Mouse (Mus musculus): Measurements from ENCODE around the gene Haao. TPM values are rescaled to one million over a fixed set of nuclear protein-coding genes. Genes with fewer than 3 reads are reported as not detected.
A peak's percentile ranks its signal among the peaks of the same experiment; 100 is the strongest.
"Not testable (repeated sequence)": the region's sequence is repeated elsewhere in the genome, so short reads cannot be mapped to it uniquely, and the experiment has no call there.

Haao gene
- polyA plus RNA-seq, 1 experiment: not detected

DNA sequence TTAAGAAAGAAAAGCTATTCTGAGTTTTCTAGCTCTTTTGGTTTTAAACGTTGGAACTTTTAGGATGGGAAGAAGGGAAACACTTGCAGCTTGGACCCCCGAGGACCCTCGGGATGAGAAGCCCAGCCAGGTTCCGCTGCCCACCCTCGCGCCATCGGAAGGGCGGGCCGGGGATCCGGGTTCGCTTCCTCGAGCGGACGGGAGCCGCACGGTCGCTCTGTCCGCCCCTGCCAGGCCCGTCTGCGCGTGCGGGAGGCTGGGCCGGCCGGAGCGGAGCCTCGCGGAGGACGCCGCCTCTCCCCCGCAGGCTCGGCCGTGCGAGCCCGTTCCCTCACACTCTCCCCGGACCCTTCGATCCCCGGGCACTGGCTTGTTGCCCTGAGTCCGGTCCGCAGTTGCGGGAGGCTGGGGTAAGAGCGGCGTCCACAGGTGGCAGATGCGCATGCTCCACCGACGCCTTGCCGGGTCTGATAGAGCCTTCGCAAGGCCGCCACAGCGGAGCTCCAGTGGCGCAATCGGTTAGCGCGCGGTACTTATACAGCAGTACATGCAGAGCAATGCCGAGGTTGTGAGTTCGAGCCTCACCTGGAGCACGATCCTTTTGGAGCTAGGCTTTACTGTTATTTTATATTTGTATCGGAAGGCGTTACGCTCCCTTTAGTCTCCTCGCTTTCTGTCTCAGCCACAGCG is 13.8 kb upstream of the Haao start:
- H3K4me3 ChIP-seq: peak overlapping the region; percentile 58
- H3ac ChIP-seq (ENCODE audit: control insufficient read depth, insufficient read length): peak overlapping the region; percentile 37
- peak overlapping the region; percentile 97 for H3K4me2 ChIP-seq (ENCODE audit: low read depth)
- no peaks in the 10 kb centered on the region for H3K27me3 ChIP-seq (ENCODE audit: control insufficient read depth, insufficient read depth, insufficient read length)
- no peaks in the 10 kb centered on the region for H3K36me3 ChIP-seq (ENCODE audit: control insufficient read depth, insufficient read depth)
- TF ChIP-seq POLR2AphosphoS2 (IDR thresholded peaks at IDR 0.05; ENCODE audit: insufficient read length, low read depth) (no peak), CEBPB (IDR thresholded peaks at IDR 0.05; ENCODE audit: insufficient read depth, poor library complexity, severe bottlenecking) (peak; percentile 89), E2F4 (IDR thresholded peaks at IDR 0.05; ENCODE audit: insufficient read depth) (peak; percentile 51), MYOD1 (IDR thresholded peaks at IDR 0.05; ENCODE audit: control insufficient read depth in 1 of 3, insufficient read length in 2 of 3, low read depth in 2 of 3) (peak in 2 of 3 experiments; percentile 31 to 37), USF1 (IDR thresholded peaks at IDR 0.05; ENCODE audit: low read depth) (no peak), POLR2A (IDR thresholded peaks at IDR 0.05; ENCODE audit: insufficient read length, low read depth) (peak; percentile 53), SRF (IDR thresholded peaks at IDR 0.05; ENCODE audit: control insufficient read depth, insufficient read length, low read depth) (peak; percentile 67), MAX (IDR thresholded peaks at IDR 0.05; ENCODE audit: low read depth) (no peak), REST (IDR thresholded peaks at IDR 0.05; ENCODE audit: insufficient read depth, insufficient read length) (no peak), MYOG (IDR thresholded peaks at IDR 0.05; ENCODE audit: control insufficient read depth in 1 of 3, insufficient read depth in 1 of 3, insufficient read length in 2 of 3, low read depth in 2 of 3) (no peak)
- H3K79me2 ChIP-seq (ENCODE audit: control insufficient read depth, insufficient read depth): no peaks in the 10 kb centered on the region

DNA sequence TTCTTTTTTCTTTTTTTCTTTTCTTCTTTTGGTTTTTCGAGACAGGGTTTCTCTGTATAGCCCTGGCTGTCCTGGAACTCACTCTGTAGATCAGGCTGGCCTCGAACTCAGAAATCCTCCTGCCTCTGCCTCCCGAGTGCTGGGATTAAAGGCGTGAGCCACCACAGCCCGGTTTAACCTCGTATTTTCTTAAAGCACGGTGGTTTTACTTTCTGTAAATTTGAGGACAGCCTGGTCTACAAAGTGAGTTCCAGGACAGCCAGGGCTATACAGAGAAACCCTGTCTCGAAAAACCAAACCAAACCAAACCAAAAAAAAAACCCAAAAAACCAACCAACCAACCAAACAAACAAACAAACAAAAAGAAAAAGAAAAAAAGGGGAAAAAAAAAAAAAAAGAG is 13.2 kb upstream of the Haao start:
- not testable (repeated sequence) for H3K79me2 ChIP-seq (ENCODE audit: control insufficient read depth, insufficient read depth); H3K27me3 ChIP-seq (ENCODE audit: control insufficient read depth, insufficient read depth, insufficient read length); H3K36me3 ChIP-seq (ENCODE audit: control insufficient read depth, insufficient read depth)
- peak overlapping the region; percentile 37 for H3ac ChIP-seq (ENCODE audit: control insufficient read depth, insufficient read length)
- peak overlapping the region; percentile 53 for H3K4me2 ChIP-seq (ENCODE audit: low read depth)
- peak overlapping the region; percentile 58 for H3K4me3 ChIP-seq

DNA sequence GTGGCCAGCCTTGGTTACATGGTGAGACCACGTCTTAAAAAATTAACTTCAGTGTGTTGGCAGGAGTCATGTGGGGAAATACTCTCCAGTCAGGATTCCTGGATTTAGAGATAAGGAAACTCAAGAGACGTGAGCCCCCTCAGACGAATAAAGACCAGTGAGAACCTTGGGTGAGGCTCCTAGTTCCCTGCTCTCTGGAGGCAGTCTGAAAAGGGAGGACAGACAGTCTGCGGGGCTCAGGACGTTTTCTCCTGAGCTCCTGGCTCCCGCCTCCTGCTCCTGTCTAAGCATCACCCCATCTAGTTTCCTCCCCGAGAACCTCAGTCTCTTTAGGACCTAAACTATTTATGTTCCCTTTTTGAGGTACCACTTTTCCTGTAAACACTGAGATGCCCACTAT is 12.5 kb upstream of the Haao start:
- H3K4me2 ChIP-seq (ENCODE audit: low read depth): no peak overlapping the region
- no peaks in the 10 kb centered on the region for H3K36me3 ChIP-seq (ENCODE audit: control insufficient read depth, insufficient read depth)
- H3K79me2 ChIP-seq (ENCODE audit: control insufficient read depth, insufficient read depth): no peaks in the 10 kb centered on the region
- no peak overlapping the region for H3K4me3 ChIP-seq
- TF ChIP-seq TCF12 (IDR thresholded peaks at IDR 0.05; ENCODE audit: insufficient read depth, poor library complexity, severe bottlenecking): no peak
- TF ChIP-seq POLR2AphosphoS2 (IDR thresholded peaks at IDR 0.05; ENCODE audit: insufficient read length, low read depth): no peak
- TF ChIP-seq MYOD1 (IDR thresholded peaks at IDR 0.05; ENCODE audit: control insufficient read depth in 1 of 3, insufficient read length in 2 of 3, low read depth in 2 of 3): no peak
- no peak for TF ChIP-seq TCF3 (IDR thresholded peaks at IDR 0.05; ENCODE audit: insufficient read length, low read depth)
- no peak for TF ChIP-seq E2F4 (IDR thresholded peaks at IDR 0.05; ENCODE audit: insufficient read depth)
- TF ChIP-seq SRF (IDR thresholded peaks at IDR 0.05; ENCODE audit: control insufficient read depth, insufficient read length, low read depth): no peak
- H3ac ChIP-seq (ENCODE audit: control insufficient read depth, insufficient read length): no peak overlapping the region
- H3K27me3 ChIP-seq (ENCODE audit: control insufficient read depth, insufficient read depth, insufficient read length): no peaks in the 10 kb centered on the region

DNA sequence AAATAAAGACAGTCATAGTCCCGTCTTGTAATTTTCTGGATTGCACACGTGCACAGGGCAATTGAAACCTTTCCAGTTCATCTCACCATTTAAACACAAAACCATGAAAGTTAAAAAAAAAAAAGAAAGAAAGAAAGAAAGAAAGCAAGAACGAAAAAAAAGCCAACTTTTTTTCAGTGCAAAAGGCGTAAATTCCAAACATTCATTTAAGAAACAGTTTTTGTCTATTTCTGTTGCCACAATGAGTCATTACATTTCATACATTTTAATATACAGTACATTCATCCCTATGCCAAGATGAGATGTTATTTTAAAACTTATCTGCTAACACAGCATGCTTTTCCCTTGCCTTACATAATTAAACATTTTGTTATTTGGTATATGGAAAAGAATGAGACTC is 11.9 kb upstream of the Haao start:
- TF ChIP-seq E2F4 (IDR thresholded peaks at IDR 0.05; ENCODE audit: insufficient read depth): no peak
- TF ChIP-seq USF1 (IDR thresholded peaks at IDR 0.05; ENCODE audit: low read depth): no peak
- no peak for TF ChIP-seq CEBPB (IDR thresholded peaks at IDR 0.05; ENCODE audit: insufficient read depth, poor library complexity, severe bottlenecking)
- TF ChIP-seq SRF (IDR thresholded peaks at IDR 0.05; ENCODE audit: control insufficient read depth, insufficient read length, low read depth): no peak
- TF ChIP-seq TCF3 (IDR thresholded peaks at IDR 0.05; ENCODE audit: insufficient read length, low read depth): no peak
- no peak for TF ChIP-seq TCF12 (IDR thresholded peaks at IDR 0.05; ENCODE audit: insufficient read depth, poor library complexity, severe bottlenecking)
- TF ChIP-seq POLR2AphosphoS2 (IDR thresholded peaks at IDR 0.05; ENCODE audit: insufficient read length, low read depth): no peak
- no peak for TF ChIP-seq REST (IDR thresholded peaks at IDR 0.05; ENCODE audit: insufficient read depth, insufficient read length)
- H3ac ChIP-seq (ENCODE audit: control insufficient read depth, insufficient read length): no peak overlapping the region
- no peak overlapping the region for H3K4me2 ChIP-seq (ENCODE audit: low read depth)

DNA sequence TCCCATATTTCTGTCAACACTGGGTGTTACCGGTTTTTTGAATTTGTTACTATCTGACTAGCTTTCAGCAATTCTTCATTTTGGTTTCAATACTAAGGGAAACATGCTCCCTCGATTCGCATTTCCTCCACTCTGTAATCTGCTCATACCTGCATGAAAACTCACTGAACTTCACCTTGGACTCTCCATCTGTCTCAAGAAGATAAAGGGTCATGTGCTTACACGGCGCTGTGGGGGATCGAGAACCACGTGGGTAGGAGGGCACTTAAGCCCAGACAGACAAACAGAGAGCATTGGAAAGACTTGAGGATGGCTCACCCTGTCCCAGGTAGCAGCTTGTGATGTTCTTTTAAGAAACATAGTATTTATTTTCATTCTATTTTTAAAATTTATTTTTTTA is 10.7 kb upstream of the Haao start:
- H3K4me3 ChIP-seq: no peak overlapping the region
- no peak overlapping the region for H3K4me2 ChIP-seq (ENCODE audit: low read depth)
- no peaks in the 10 kb centered on the region for H3K27me3 ChIP-seq (ENCODE audit: control insufficient read depth, insufficient read depth, insufficient read length)
- no peaks in the 10 kb centered on the region for H3K36me3 ChIP-seq (ENCODE audit: control insufficient read depth, insufficient read depth)
- H3K79me2 ChIP-seq (ENCODE audit: control insufficient read depth, insufficient read depth): no peaks in the 10 kb centered on the region
- TF ChIP-seq POLR2AphosphoS2 (IDR thresholded peaks at IDR 0.05; ENCODE audit: insufficient read length, low read depth) (no peak), TCF3 (IDR thresholded peaks at IDR 0.05; ENCODE audit: insufficient read length, low read depth) (no peak), MYOG (IDR thresholded peaks at IDR 0.05; ENCODE audit: control insufficient read depth in 1 of 3, insufficient read depth in 1 of 3, insufficient read length in 2 of 3, low read depth in 2 of 3) (no peak), POLR2A (IDR thresholded peaks at IDR 0.05; ENCODE audit: insufficient read length, low read depth) (no peak), REST (IDR thresholded peaks at IDR 0.05; ENCODE audit: insufficient read depth, insufficient read length) (no peak), TCF12 (IDR thresholded peaks at IDR 0.05; ENCODE audit: insufficient read depth, poor library complexity, severe bottlenecking) (no peak), CEBPB (IDR thresholded peaks at IDR 0.05; ENCODE audit: insufficient read depth, poor library complexity, severe bottlenecking) (no peak), SRF (IDR thresholded peaks at IDR 0.05; ENCODE audit: control insufficient read depth, insufficient read length, low read depth) (no peak)
- no peak overlapping the region for H3ac ChIP-seq (ENCODE audit: control insufficient read depth, insufficient read length)

More for the DNA sequence above, 11.9 kb upstream of the Haao start:
- Histone ChIP-seq H3K79me2 (ENCODE audit: control insufficient read depth, insufficient read depth) (no peaks in the 10 kb centered on the region), H3K4me3 (no peak overlapping the region), H3K27me3 (ENCODE audit: control insufficient read depth, insufficient read depth, insufficient read length) (no peaks in the 10 kb centered on the region), H3K36me3 (ENCODE audit: control insufficient read depth, insufficient read depth) (no peaks in the 10 kb centered on the region)
